Mouse (Mus musculus) small intestine, adult 2 months (tissue): ENCODE results near the gene Adgrg1. TPM values are rescaled to one million over a fixed set of nuclear protein-coding genes. Genes with fewer than 3 reads are reported as not detected.
A peak's percentile ranks its signal among the peaks of the same experiment; 100 is the strongest.

Source experiments
- H3K27ac ChIP-seq: fragments of 200-500 bp; 2 replicates; pipeline ENCODE4 v1.5.1; 2012; ENCODE audit warnings: low read depth, low read length, control low read depth, inconsistent platforms; ENCODE audit not compliant: insufficient read depth
- H3K27me3 ChIP-seq: fragments of 200-500 bp; 2 replicates; pipeline ENCODE4 v1.6.1; 2012; ENCODE audit warnings: mild to moderate bottlenecking, moderate library complexity, low read length, inconsistent platforms; ENCODE audit not compliant: control insufficient read depth, insufficient read depth
- H3K36me3 ChIP-seq: fragments of 200-500 bp; 2 replicates; pipeline ENCODE4 v1.6.1; 2012; ENCODE audit warnings: mild to moderate bottlenecking, low read length, control low read depth, inconsistent platforms; ENCODE audit not compliant: control insufficient read depth, insufficient read depth
- H3K4me1 ChIP-seq: fragments of 200-500 bp; 2 replicates; pipeline ENCODE4 v1.6.1; 2012; ENCODE audit warnings: low read length, inconsistent platforms, mixed read lengths; ENCODE audit not compliant: control insufficient read depth, insufficient read depth, insufficient read length
- H3K4me3 ChIP-seq: fragments of 200-500 bp; 2 replicates; pipeline ENCODE4 v1.5.1; 2012; ENCODE audit warnings: low read depth, mild to moderate bottlenecking, control low read depth, inconsistent platforms, low read length, moderate library complexity
- CTCF ChIP-seq: fragments of 200-500 bp; IDR thresholded peaks from 2 replicates; pipeline ENCODE4 v1.5.1; 2012; ENCODE audit warnings: low read depth, mild to moderate bottlenecking, control low read depth, inconsistent platforms, low read length, moderate library complexity, mixed read lengths; ENCODE audit not compliant: insufficient replicate concordance, insufficient read length; ENCODE audit errors: extremely low read depth
- POLR2A ChIP-seq: fragments of 200-500 bp; IDR thresholded peaks from 2 replicates; pipeline ENCODE4 v1.6.1; 2012; ENCODE audit warnings: low read depth, mild to moderate bottlenecking, control low read depth, inconsistent platforms, low read length, moderate library complexity
- WGBS: fragments of 180-500 bp; shearing (Covaris S2); methylation state at CpG from one replicate; pipeline ENCODE4 v1.1.7; 2018; 5-methylcytosine and 5-hydroxymethylcytosine counted together
- polyA plus RNA-seq: library from polyadenylated mRNA; depleted of rRNA; stranded (reverse); fragments of >200 nt; gene quantifications from 2 replicates; pipeline ENCODE4 v1.2.3, GENCODE M21; 2012

Adgrg1 gene
- polyA plus RNA-seq, 1 experiment, result 32.3 TPM

GRCm38 (mm10) chr8:94983146-94983545 lies 8.6 kb downstream of the Adgrg1 start:
- TF ChIP-seq CTCF, result no peak
- no peak for TF ChIP-seq POLR2A

DNA sequence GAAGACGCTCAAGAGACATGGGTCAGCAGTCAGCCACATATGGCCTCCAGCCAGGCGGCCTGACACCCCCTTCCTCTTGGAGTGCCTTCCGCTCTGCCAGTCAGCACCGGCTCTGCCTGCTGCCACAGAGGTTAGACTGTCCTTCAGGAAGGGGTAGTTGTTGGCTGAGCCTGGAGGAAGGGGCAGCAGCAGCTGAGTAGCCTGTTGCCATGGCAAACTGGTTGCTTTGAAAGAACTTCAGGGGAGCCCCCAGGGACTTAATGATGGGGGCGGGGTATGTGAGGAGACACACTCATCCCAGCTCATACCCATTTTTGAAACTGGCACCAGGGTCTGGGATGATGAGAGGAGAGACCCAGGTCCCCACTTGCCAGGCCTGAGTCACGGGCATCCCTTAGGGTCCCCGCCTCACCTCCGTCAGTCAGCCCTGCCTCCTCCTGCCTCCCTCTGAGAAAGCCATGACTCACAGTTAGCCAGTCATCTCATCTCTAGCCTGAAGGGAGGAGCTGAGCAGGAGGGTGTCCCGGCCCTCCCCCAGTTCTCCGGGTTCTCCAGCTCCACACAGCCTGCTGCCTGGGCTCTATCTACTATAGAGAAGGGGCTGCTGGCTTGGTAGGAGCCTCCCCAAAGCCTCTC lies 9.4 kb downstream of the Adgrg1 start:
- H3K27ac ChIP-seq, result no peak overlapping the region
- H3K4me3 ChIP-seq, result peak overlapping the region; percentile 36
- TF ChIP-seq POLR2A (no peak), CTCF (no peak)
- no peaks in the 10 kb centered on the region for H3K36me3 ChIP-seq
- no peaks in the 10 kb centered on the region for H3K27me3 ChIP-seq
- WGBS, result 60% methylated on average over 10 of the region's 10 CpGs
- no peaks in the 10 kb centered on the region; the same call in 1 of the 2 replicates for H3K4me1 ChIP-seq

More at GRCm38 (mm10) chr8:94983146-94983545, 8.6 kb downstream of the Adgrg1 start:
- Histone ChIP-seq H3K4me1 (peaks cover 1% of the 10 kb centered on the region; the same call in 1 of the 2 replicates), H3K4me3 (no peak overlapping the region), H3K36me3 (no peaks in the 10 kb centered on the region), H3K27ac (no peak overlapping the region), H3K27me3 (no peaks in the 10 kb centered on the region)
- 16% methylated on average over 5 of the region's 5 CpGs for WGBS

GRCm38 (mm10) chr8:94985023-94985422 lies 10.5 kb downstream of the Adgrg1 start:
- Histone ChIP-seq H3K4me1 (no peaks in the 10 kb centered on the region; the same call in 1 of the 2 replicates), H3K27me3 (no peaks in the 10 kb centered on the region), H3K36me3 (no peaks in the 10 kb centered on the region), H3K27ac (peak overlapping the region; percentile 24; the same call in 1 of the 2 replicates), H3K4me3 (peak overlapping the region; percentile 36)
- WGBS, result 81% methylated on average over 6 of the region's 6 CpGs
- TF ChIP-seq CTCF (no peak), POLR2A (no peak)

GRCm38 (mm10) chr8:94986676-94987075 lies 12.1 kb downstream of the Adgrg1 start:
- TF ChIP-seq CTCF, result no peak
- no peak for TF ChIP-seq POLR2A
- 27% methylated on average over 5 of the region's 5 CpGs for WGBS
- H3K4me1 ChIP-seq, result peaks cover 5% of the 10 kb centered on the region

GRCm38 (mm10) chr8:94987553-94987952 lies 13.0 kb downstream of the Adgrg1 start:
- Histone ChIP-seq H3K4me1 (peaks cover 5% of the 10 kb centered on the region), H3K27me3 (no peaks in the 10 kb centered on the region), H3K4me3 (no peak overlapping the region), H3K36me3 (no peaks in the 10 kb centered on the region), H3K27ac (no peak overlapping the region)
- TF ChIP-seq POLR2A (no peak), CTCF (no peak)
- 85% methylated on average over 7 of the region's 7 CpGs for WGBS

More at GRCm38 (mm10) chr8:94986676-94987075, 12.1 kb downstream of the Adgrg1 start:
- Histone ChIP-seq H3K27me3 (no peaks in the 10 kb centered on the region), H3K27ac (no peak overlapping the region), H3K4me3 (peak overlapping the region; percentile 36), H3K36me3 (no peaks in the 10 kb centered on the region)

- TF ChIP-seq POLR2A (no peak), CTCF (no peak)
- no peaks in the 10 kb centered on the region for H3K36me3 ChIP-seq
- WGBS, result 77% methylated on average over 6 of the region's 6 CpGs
- no peak overlapping the region for H3K4me3 ChIP-seq
- peak overlapping the region; percentile 53; the same call in 1 of the 2 replicates for H3K27ac ChIP-seq
- peaks cover 5% of the 10 kb centered on the region for H3K4me1 ChIP-seq
- H3K27me3 ChIP-seq, result no peaks in the 10 kb centered on the region
Observed at GRCm38 (mm10) chr8:94988619-94989018, 14.1 kb downstream of the Adgrg1 start.

- Histone ChIP-seq H3K4me1 (peaks cover 5% of the 10 kb centered on the region), H3K27ac (no peak overlapping the region), H3K27me3 (no peaks in the 10 kb centered on the region), H3K4me3 (no peak overlapping the region), H3K36me3 (no peaks in the 10 kb centered on the region)
- TF ChIP-seq POLR2A, result no peak
- no peak for TF ChIP-seq CTCF
- 81% methylated on average over 4 of the region's 4 CpGs for WGBS
Observed at GRCm38 (mm10) chr8:94989711-94990110, 15.2 kb downstream of the Adgrg1 start.
